In the genomic region with DNA sequence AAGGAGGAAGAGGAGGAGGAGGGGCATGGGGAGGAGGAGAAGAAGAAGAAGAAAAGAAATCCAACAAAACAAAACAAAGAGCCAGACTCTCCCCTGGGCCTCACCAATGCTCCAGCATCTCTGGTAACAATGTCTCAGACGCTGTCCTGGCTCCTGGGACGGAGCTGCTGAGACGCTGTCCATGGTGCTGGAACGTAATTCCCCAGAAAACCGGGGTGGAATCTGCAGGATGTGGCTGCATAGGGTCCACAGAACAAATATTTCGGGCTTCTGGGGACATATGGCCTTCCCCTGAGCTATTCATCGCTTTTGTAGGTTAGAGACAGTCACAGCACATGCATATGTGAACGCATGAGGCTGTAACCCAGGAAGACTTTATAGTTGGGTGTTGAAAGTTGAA, we compare ENCODE assay signal across 13 mouse cellular contexts. TPM values are rescaled to one million over a fixed set of nuclear protein-coding genes. Genes with fewer than 3 reads are reported as not detected.
DNase-seq lines count a peak whose midpoint lies in the region; ATAC-seq and TF ChIP-seq lines count a peak whose summit lies in the region.
"Had no signal": no experiment of that assay in that cellular context is flagged by ENCODE, and none has a peak within 500 bp of the region (broad histone marks: within the 10 kb centered on the region; RNA-seq: fewer than 3 reads in every experiment).

No protein-coding gene starts in this region.

- H3K9me3 ChIP-seq in midbrain, embryonic 14.5 days (ENCODE audit: control insufficient read depth, low read length), result no peaks in the 10 kb centered on the region
- no peaks in the 10 kb centered on the region for H3K9me3 ChIP-seq in midbrain, embryonic 13.5 days
- H3K9me3 ChIP-seq in stomach, postnatal 0 days (ENCODE audit: control insufficient read depth, low read length), result no peaks in the 10 kb centered on the region
- H3K9me3 ChIP-seq: liver, embryonic 15.5 days had no signal

- intact Hi-C loops in heart, postnatal 25 days (cut with DNase I), result no loop called here

- TF ChIP-seq EP300 in stomach, postnatal 0 days (optimal IDR thresholded peaks at IDR 0.05), result no peak

- WGBS in midbrain, embryonic 14.5 days, result 18% methylated on average over 8 of the region's 8 CpGs
- 17% methylated on average over 8 of the region's 8 CpGs for WGBS in midbrain, embryonic 13.5 days
- WGBS in stomach, postnatal 0 days, result 17% methylated on average over 8 of the region's 8 CpGs

- no peaks in the 10 kb centered on the region for H3K36me3 ChIP-seq in midbrain, embryonic 14.5 days (ENCODE audit: control insufficient read depth, insufficient read depth, low read length)
- no peaks in the 10 kb centered on the region for H3K36me3 ChIP-seq in midbrain, embryonic 13.5 days
- H3K36me3 ChIP-seq in stomach, postnatal 0 days (ENCODE audit: control insufficient read depth, insufficient read depth, low read length), result no peaks in the 10 kb centered on the region
- H3K36me3 ChIP-seq: liver, embryonic 15.5 days had no signal

- H3K4me3 ChIP-seq in midbrain, embryonic 14.5 days (replicated peaks; ENCODE audit: low read depth, low read length), result no peak overlapping the region
- no peak overlapping the region for H3K4me3 ChIP-seq in midbrain, embryonic 13.5 days (replicated peaks)
- no peak overlapping the region for H3K4me3 ChIP-seq in stomach, postnatal 0 days (ENCODE audit: low read depth, low read length)
- H3K4me3 ChIP-seq: layer of hippocampus, adult 2 months; liver, embryonic 15.5 days had no signal

- ATAC-seq in midbrain, embryonic 14.5 days (ENCODE audit: low FRiP score, low TSS enrichment), result no peak
- ATAC-seq in midbrain, embryonic 13.5 days, result no peak
- ATAC-seq in stomach, postnatal 0 days (ENCODE audit: low FRiP score, low TSS enrichment), result no peak

- no peak overlapping the region for H3K9ac ChIP-seq in midbrain, embryonic 14.5 days (replicated peaks; ENCODE audit: low read length)
- no peak overlapping the region for H3K9ac ChIP-seq in midbrain, embryonic 13.5 days (replicated peaks)
- H3K9ac ChIP-seq in stomach, postnatal 0 days (ENCODE audit: low read length), result no peak overlapping the region
- H3K9ac ChIP-seq: liver, embryonic 15.5 days had no signal

- H3K27ac ChIP-seq in midbrain, embryonic 14.5 days (replicated peaks; ENCODE audit: low read depth, low read length), result no peak overlapping the region
- no peak overlapping the region for H3K27ac ChIP-seq in midbrain, embryonic 13.5 days
- no peak overlapping the region for H3K27ac ChIP-seq in stomach, postnatal 0 days (replicated peaks)
- H3K27ac ChIP-seq: layer of hippocampus, adult 2 months; liver, embryonic 15.5 days had no signal

- no peak overlapping the region for H3K4me2 ChIP-seq in midbrain, embryonic 14.5 days (ENCODE audit: low read length)
- no peak overlapping the region for H3K4me2 ChIP-seq in midbrain, embryonic 13.5 days (replicated peaks)
- H3K4me2 ChIP-seq in stomach, postnatal 0 days (replicated peaks; ENCODE audit: low read depth), result no peak overlapping the region
- H3K4me2 ChIP-seq: liver, embryonic 15.5 days had no signal

- H3K27me3 ChIP-seq in midbrain, embryonic 14.5 days (ENCODE audit: control insufficient read depth, insufficient read depth, low read length), result no peaks in the 10 kb centered on the region
- H3K27me3 ChIP-seq in midbrain, embryonic 13.5 days, result peaks cover 24% of the 10 kb centered on the region
- no peaks in the 10 kb centered on the region for H3K27me3 ChIP-seq in stomach, postnatal 0 days (ENCODE audit: control insufficient read depth, insufficient read depth, low read length)

- no peak for TF ChIP-seq CTCF in stomach, postnatal 0 days (IDR thresholded peaks at IDR 0.05; ENCODE audit: low read depth)

- DNase-seq in heart, postnatal 4 days, result peak; percentile 66
- no peak for DNase-seq in heart, postnatal 25 days (ENCODE audit: low spot score)
- peak; percentile 36 for DNase-seq in midbrain, embryonic 14.5 days
- peak; percentile 76 for DNase-seq in embryo, embryonic 11 days
- peak; percentile 54 for DNase-seq in stomach, postnatal 0 days (ENCODE audit: low spot score)
- DNase-seq in cerebellum, postnatal 36 days, result no peak
- no peak for DNase-seq in frontal cortex, postnatal 14 days (ENCODE audit: low spot score in 2 of 2)
- DNase-seq: cerebellum, postnatal 10 days had no signal

- H3K4me1 ChIP-seq in midbrain, embryonic 14.5 days (ENCODE audit: control insufficient read depth, insufficient read depth, low read length), result no peaks in the 10 kb centered on the region
- no peaks in the 10 kb centered on the region for H3K4me1 ChIP-seq in midbrain, embryonic 13.5 days (replicated peaks)
- H3K4me1 ChIP-seq in stomach, postnatal 0 days (replicated peaks; ENCODE audit: control insufficient read depth, insufficient read depth), result no peaks in the 10 kb centered on the region
- H3K4me1 ChIP-seq: liver, embryonic 15.5 days had no signal

RNA-seq across cellular contexts. Expression of a gene that starts 9.2 kb away (rescaled TPM):
- total RNA-seq in heart, postnatal 4 days (2021), result not detected
- total RNA-seq in heart, postnatal 25 days (2021), result not detected
- polyA plus RNA-seq in midbrain, embryonic 14.5 days (2014; fragmentation: Nextera tagmentation; extraction: Ambion mirVana), result not detected in 2 replicates
- not detected in 2 replicates for polyA plus RNA-seq in midbrain, embryonic 13.5 days (2015; fragmentation: Nextera tagmentation; extraction: Ambion mirVana)
- polyA plus RNA-seq in stomach, postnatal 0 days (2015; fragmentation: Nextera tagmentation; extraction: Ambion mirVana), result 0.42 and 0.68 TPM in 2 replicates
- total RNA-seq: layer of hippocampus, adult 2 months had no signal
- polyA plus RNA-seq: neural tube, embryonic 14.5 days had no signal

RNA-seq across cellular contexts. Expression of a gene that starts 26.1 kb away (rescaled TPM):
- total RNA-seq in heart, postnatal 4 days (2021), result not detected
- not detected for total RNA-seq in heart, postnatal 25 days (2021)
- polyA plus RNA-seq in midbrain, embryonic 14.5 days (2014; fragmentation: Nextera tagmentation; extraction: Ambion mirVana), result 0.74 and 1.4 TPM in 2 replicates
- 0.78 and 0.94 TPM in 2 replicates for polyA plus RNA-seq in midbrain, embryonic 13.5 days (2015; fragmentation: Nextera tagmentation; extraction: Ambion mirVana)
- polyA plus RNA-seq in stomach, postnatal 0 days (2015; fragmentation: Nextera tagmentation; extraction: Ambion mirVana), result 0.16 and 0.25 TPM in 2 replicates
- polyA plus RNA-seq: gonadal fat pad, adult 2 months; neural tube, embryonic 14.5 days had no signal

RNA-seq across cellular contexts. Expression of a gene that starts 26.8 kb away (rescaled TPM):
- under 1 TPM in 1 of 2 experiments, not detected in 1; 0.34 TPM for total RNA-seq in heart, postnatal 4 days (2021)
- not detected for total RNA-seq in heart, postnatal 25 days (2021)
- 5.0 and 5.7 TPM in 2 replicates for polyA plus RNA-seq in midbrain, embryonic 14.5 days (2014; fragmentation: Nextera tagmentation; extraction: Ambion mirVana)
- polyA plus RNA-seq in midbrain, embryonic 13.5 days (2015; fragmentation: Nextera tagmentation; extraction: Ambion mirVana), result 3.1 and 3.6 TPM in 2 replicates
- polyA plus RNA-seq in stomach, postnatal 0 days (2015; fragmentation: Nextera tagmentation; extraction: Ambion mirVana), result 0.18 TPM in 2 replicates
- polyA plus RNA-seq: gonadal fat pad, adult 2 months had no signal

RNA-seq across cellular contexts. Expression of a gene that starts 38.9 kb away (rescaled TPM):
- total RNA-seq in heart, postnatal 4 days (2021), result 1 to 10 TPM; 6.0 to 7.4 TPM
- total RNA-seq in heart, postnatal 25 days (2021), result 1 to 10 TPM; 3.5 TPM
- 662 and 710 TPM in 2 replicates for polyA plus RNA-seq in midbrain, embryonic 14.5 days (2014; fragmentation: Nextera tagmentation; extraction: Ambion mirVana)
- polyA plus RNA-seq in midbrain, embryonic 13.5 days (2015; fragmentation: Nextera tagmentation; extraction: Ambion mirVana), result 521 and 559 TPM in 2 replicates
- polyA plus RNA-seq in stomach, postnatal 0 days (2015; fragmentation: Nextera tagmentation; extraction: Ambion mirVana), result 21.7 and 24.1 TPM in 2 replicates

RNA-seq across cellular contexts. Expression of a gene that starts 50.6 kb away (rescaled TPM):
- 10 to 100 TPM in 1 of 2 experiments, 1 to 10 TPM in 1; 7.3 to 12.8 TPM for total RNA-seq in heart, postnatal 4 days (2021)
- total RNA-seq in heart, postnatal 25 days (2021), result 1 to 10 TPM in 1 of 2 experiments, under 1 TPM in 1; 0.81 to 1.1 TPM
- polyA plus RNA-seq in midbrain, embryonic 14.5 days (2014; fragmentation: Nextera tagmentation; extraction: Ambion mirVana), result 101 and 129 TPM in 2 replicates
- 106 and 114 TPM in 2 replicates for polyA plus RNA-seq in midbrain, embryonic 13.5 days (2015; fragmentation: Nextera tagmentation; extraction: Ambion mirVana)
- polyA plus RNA-seq in stomach, postnatal 0 days (2015; fragmentation: Nextera tagmentation; extraction: Ambion mirVana), result 1.5 and 1.6 TPM in 2 replicates

Comparison
In these comparisons a context has a peak if more than half of its experiments do, and no peak if none do; other contexts are left out.
1. DNase-seq: peak in heart, postnatal 4 days (single experiment), midbrain, embryonic 14.5 days (single experiment), embryo, embryonic 11 days (single experiment) and stomach, postnatal 0 days (single experiment); none in heart, postnatal 25 days (single experiment), cerebellum, postnatal 36 days (0 of 2) and frontal cortex, postnatal 14 days (0 of 2).